Mouse (Mus musculus): ENCODE measurements around the gene Gng11.

Gene Gng11

GRCm38 (mm10) chr6:4003890-4004306, at the start of gene Gng11:
Gene Gng11, plus strand, starts transcription at chr6:4003904.
- DNase-seq (ENCODE audit: low read depth, low spot score) = no peak

GRCm38 (mm10) chr6:3954969-3955368, 48.7 kb upstream of the Gng11 start:
- no peak for DNase-seq (ENCODE audit: low read depth, low spot score)

DNA sequence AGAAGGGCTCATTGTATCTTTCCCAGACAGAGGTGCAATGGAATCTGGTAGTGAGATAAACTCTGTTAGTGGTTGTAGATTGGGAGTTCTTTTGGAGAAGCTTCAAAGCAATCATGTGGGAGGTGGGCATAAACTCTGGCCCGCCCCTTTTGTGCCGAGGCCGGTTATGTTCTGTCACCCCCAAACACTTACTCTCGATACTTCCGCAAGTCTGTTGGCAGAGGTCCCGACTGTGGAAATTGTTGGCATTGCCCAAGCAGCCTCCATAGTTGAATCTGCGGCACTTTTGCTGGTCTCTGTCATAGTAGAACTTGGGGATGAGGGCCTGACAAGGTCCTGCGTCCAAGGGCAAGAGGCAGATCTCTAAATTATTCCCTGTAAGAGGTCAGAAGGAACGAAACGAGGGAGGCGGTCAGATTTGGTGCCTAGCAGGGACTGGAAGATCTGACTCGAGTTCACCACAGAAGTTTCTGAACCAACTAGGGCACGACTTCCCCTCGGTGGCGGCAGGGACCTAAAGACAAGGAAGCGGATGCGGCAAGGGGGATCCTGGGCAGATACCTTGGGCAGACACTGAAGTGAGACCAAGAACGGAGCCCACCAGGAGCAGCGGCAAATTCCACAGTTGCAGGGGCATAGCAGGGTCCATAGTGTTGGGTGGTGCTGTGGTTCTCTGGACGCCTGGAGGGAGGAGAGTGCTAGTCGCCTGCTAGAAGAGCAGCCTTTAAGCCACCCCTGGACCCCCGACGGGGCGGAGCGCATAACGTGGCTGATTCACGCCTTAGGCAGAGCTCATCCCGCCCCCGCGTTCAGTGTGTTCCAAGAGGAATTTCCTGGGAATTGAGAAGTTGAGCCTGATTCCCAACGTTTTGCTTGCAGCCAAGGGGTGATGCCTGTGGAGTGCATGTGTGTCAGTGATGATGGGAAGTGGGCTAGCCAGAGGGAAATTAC, 35.8 kb upstream of the Gng11 start:
- no peak for DNase-seq (ENCODE audit: low read depth, low spot score)

DNA sequence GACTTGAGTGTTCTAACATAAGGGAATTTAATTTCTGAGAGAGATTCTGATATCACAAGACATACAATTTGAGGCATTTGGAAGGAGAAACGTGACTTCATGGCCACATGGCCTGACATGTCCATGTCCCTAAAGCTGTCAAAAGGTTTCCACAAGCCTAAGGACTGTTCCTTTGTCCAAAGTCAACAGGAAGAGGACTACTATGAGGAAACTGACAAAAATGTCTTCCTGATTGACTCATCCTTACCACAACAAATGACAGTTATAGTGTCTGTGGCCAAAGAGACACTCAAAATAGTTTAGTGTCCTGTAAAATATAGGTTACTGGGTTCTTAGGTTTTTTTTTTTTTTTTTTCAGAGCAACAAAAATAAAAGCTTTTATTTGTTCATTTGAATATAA, 30.0 kb upstream of the Gng11 start:
- DNase-seq (ENCODE audit: low read depth, low spot score) = no peak

DNA sequence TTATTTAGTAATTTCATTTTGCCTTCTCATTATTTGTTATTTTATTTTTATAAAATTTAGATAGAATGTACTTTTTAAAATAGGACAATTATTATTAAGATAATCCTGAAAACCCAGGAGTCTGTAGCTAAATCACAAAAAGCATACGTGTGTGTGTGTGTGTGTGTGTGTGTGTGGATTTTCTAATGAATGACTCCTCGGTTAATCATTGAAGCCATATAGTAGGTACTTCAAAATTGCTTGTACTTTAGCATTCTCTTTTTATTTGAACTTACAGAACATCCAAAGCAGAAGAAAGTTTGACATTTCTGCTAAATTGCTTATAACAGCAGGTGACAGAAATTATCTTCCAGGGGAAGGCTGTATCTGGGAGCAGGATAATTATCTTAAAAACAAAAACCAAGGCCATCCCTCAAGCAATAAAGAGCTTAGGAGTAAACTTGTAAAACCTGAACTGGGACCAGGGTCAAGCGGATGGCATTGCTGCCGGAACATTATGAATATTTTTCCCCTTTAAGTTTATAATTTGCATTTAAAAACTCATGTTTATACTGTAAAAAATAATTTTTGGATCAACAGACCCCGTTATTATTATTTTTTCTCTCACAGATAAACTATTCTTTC, 20.9 kb upstream of the Gng11 start:
- no peak for DNase-seq (ENCODE audit: low read depth, low spot score)

DNA sequence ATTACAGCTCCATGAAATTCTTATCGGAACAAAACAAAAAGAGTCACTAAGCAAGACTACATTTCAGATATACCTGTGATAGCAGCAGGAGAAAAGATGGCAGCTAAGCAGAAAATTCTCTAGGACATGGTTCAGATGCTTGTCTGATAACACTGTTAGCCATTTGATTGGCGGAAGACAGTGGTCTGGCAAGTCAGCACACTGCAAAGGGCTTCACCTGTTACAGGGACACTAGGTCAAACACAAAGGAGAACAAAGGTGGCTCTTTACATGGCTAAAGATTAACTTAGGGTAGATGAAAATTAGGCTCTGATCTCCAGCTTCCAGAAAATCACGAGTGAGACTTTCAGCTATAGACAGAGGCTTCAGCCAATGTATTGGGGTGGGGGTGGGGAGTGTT, 15.0 kb upstream of the Gng11 start, which contains the start of gene Tfpi2:
Gene Tfpi2 (minus strand): TSS at position 170 of the 400 bp plus-strand sequence.
- no peak for DNase-seq (ENCODE audit: low read depth, low spot score)

DNA sequence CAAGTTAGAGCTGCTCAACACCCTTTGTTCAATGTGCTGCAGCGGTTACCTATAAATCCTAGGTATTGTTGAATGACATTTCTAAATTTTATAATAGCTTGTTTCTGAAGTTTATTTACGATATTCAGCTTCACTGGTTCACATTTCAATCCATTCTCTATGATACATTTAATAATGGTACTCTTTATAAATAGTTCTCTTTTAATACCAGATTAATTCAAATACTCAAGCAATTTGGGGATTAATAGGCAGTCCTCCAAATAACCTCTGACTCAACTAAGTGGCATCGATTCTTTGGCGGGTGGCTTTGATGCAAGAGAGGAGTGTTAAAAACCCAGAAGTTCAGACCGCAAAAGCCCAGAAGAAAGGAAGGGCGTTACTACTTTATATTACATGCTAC, 10.2 kb upstream of the Gng11 start, which contains the start of gene Gngt1:
Gene Gngt1 (plus strand): TSS at position 301 of the 400 bp plus-strand sequence.
- DNase-seq (ENCODE audit: low read depth, low spot score) = no peak

DNA sequence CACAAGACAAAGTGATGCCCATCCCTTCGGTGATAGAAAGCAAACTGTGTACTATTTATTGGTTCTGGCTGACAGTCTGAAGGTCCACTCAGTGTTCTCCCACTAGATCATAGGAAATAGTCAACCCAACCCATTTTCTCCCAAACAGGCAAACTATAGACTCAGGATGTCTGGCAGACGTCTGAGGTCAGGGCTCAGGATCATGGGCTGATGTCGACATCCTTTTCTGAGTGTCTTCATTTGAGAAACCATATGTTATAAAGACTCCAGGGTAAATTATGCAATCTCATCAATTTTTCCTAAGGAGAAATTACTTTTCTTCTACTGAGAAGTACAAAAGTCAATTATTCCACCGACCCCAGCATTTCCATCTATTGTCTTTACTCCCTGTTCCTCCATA, 5.6 kb upstream of the Gng11 start:
- DNase-seq (ENCODE audit: low read depth, low spot score) = no peak

- DNase-seq (ENCODE audit: low read depth, low spot score) = no peak
Measured at GRCm38 (mm10) chr6:3999296-3999695, 4.4 kb upstream of the Gng11 start.

DNA sequence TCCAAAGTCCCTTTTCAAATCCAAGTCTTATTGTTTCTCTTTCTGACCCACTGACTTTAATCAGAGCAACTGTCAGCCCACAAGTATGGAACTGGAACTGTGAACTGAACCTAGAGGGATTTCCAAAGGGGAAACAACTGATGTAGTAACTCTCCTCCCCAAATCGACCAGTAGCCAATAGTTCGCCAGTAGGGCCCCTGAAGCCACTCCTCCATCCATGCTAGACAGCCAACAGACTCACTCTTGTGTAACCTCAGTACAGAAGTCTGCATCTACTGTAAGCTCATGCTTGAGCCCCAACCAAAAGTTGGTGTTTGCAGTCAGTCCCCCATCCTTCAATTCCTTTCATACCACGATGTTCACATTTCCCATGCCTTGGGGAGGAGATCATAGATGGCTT, 3.0 kb upstream of the Gng11 start:
- DNase-seq (ENCODE audit: low read depth, low spot score) = no peak

GRCm38 (mm10) chr6:4003445-4003844, 259 bp upstream of the Gng11 start:
- DNase-seq (ENCODE audit: low read depth, low spot score) = no peak

GRCm38 (mm10) chr6:4004808-4005207, 1.1 kb downstream of the Gng11 start:
- DNase-seq (ENCODE audit: low read depth, low spot score) = no peak

- DNase-seq (ENCODE audit: low read depth, low spot score) = no peak
Measured at GRCm38 (mm10) chr6:4008501-4009040, 4.9 kb downstream of the Gng11 start.

- DNase-seq (ENCODE audit: low read depth, low spot score) = no peak
Measured at GRCm38 (mm10) chr6:4009548-4009947, 5.8 kb downstream of the Gng11 start.

GRCm38 (mm10) chr6:4022645-4023044, 18.9 kb downstream of the Gng11 start:
- no peak for DNase-seq (ENCODE audit: low read depth, low spot score)

- no peak for DNase-seq (ENCODE audit: low read depth, low spot score)
Measured at GRCm38 (mm10) chr6:4026367-4026766, 22.7 kb downstream of the Gng11 start.

DNA sequence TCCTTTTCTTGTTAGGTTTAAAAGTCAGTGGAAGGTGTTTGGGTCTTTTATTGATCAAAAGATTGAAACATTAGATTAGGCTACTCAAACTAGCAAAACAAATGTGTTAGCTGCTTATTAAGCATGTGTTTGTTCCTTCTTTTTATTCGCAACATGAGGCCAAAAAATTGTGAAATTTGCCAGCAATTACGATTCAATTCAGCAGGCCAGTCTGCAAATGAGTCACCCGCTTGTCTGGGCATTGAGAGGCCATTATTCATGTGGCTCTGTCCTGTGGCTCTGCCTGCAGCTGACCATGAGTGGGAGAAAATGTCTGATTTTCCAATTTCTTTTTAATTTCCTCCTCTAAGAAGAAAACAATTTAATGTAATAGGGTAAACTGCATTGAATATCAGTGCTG, 27.3 kb downstream of the Gng11 start:
- DNase-seq (ENCODE audit: low read depth, low spot score) = no peak

DNA sequence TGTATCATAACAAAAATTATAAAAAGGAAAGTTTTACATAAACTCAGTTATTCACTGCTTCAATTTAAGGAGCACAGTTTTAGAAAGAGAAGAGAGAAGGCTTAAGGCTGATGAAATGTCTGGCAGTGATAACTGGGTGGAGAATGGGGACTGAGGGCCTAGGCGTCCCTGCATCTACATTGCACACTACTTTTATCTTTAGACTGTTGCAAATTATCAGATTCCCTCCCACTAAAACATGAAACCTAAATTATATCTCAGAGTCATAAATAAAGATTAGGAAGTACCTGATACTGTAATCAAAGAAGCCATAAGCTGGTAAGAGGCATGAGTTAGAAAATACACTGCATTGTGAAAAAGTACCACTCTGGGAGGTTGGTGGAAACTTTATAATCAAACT, 38.1 kb downstream of the Gng11 start:
- DNase-seq (ENCODE audit: low read depth, low spot score) = no peak

GRCm38 (mm10) chr6:4047200-4047599, 43.5 kb downstream of the Gng11 start:
- no peak for DNase-seq (ENCODE audit: low read depth, low spot score)

- DNase-seq (ENCODE audit: low read depth, low spot score) = no peak
Measured at GRCm38 (mm10) chr6:4052843-4053242, 49.1 kb downstream of the Gng11 start.

GRCm38 (mm10) chr6:4054387-4054786, 50.7 kb downstream of the Gng11 start:
- peak; percentile 62 for DNase-seq (ENCODE audit: low read depth, low spot score)
